8 mouse cellular contexts compared by ENCODE assay signal in the genomic region with DNA sequence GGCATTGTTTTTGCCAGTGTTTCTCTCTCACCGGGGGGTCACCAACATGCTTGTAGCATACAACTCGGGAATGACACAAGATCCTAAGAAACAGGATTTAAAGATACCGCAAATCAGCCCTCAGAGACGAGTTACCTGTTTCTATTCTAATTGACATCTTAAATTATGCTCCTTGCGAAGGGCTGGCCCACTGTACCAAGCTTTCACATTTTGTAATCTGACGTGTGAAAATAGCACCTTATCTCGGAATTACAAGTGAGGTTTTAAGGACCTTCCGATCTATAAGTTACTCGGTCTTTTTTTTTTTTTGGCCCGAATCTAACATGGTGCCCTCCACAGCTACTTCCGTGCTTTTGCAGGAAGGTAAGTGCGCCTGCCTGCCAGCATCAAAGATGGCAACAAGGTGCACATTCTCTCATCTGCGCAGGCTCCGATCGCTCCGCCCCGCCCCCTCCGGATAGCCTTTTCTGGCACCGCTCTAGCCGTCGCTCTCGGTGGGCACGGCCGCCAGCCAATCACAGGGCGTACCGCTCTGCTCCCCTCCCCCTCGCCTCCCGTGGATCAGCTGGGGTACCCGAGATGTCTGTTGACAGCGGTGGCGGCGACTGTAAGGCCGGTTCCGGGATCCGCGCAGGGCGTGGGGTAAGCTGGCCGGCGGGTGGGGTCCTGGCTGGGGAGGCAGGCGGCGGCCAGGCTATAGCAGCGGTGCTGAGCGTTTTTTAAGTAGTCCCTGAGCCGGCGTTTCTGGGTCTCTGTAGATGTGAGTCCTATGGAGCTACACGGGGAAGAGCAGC. TPM values are rescaled to one million over a fixed set of nuclear protein-coding genes. Genes with fewer than 3 reads are reported as not detected.
DNase-seq lines count a peak whose midpoint lies in the region; ATAC-seq and TF ChIP-seq lines count a peak whose summit lies in the region.

A gene (plus strand): TSS at position 550 of the 794 bp plus-strand sequence.

- peak; percentile 98 for DNase-seq in 3134 (ENCODE audit: extremely low read depth, insufficient read length, low spot score)
- DNase-seq in adrenal gland, postnatal 36 days = peak; percentile 100
- peak; percentile 98 to 99 for DNase-seq in heart, adult 2 months
- peak; percentile 99 for DNase-seq in kidney, adult 8-10 months
- DNase-seq in spleen, postnatal 10 days (ENCODE audit: low spot score in 2 of 2) = peak; percentile 99

- no peak for TF ChIP-seq EP300 in heart, adult 2 months (IDR thresholded peaks at IDR 0.05; ENCODE audit: insufficient read depth, low read depth, low read length)

- peak; percentile 28 for TF ChIP-seq CTCF in heart, adult 2 months (IDR thresholded peaks at IDR 0.05)

- peak within 1 kb of the TSS; percentile 89 for H3K4me3 ChIP-seq in embryonic facial prominence, embryonic 13.5 days
- H3K4me3 ChIP-seq in heart, adult 2 months = peak within 1 kb of the TSS; percentile 84
- peak within 1 kb of the TSS; percentile 86 for H3K4me3 ChIP-seq in limb, embryonic 13.5 days
- peak within 1 kb of the TSS; percentile 74 for H3K4me3 ChIP-seq in midbrain, embryonic 16.5 days (ENCODE audit: low read depth, low read length)

- H3K27ac ChIP-seq in embryonic facial prominence, embryonic 13.5 days = peak within 1 kb of the TSS; percentile 75
- peak within 1 kb of the TSS; percentile 92 for H3K27ac ChIP-seq in heart, adult 2 months
- peak within 1 kb of the TSS; percentile 3; the same call in 1 of the 2 replicates for H3K27ac ChIP-seq in limb, embryonic 13.5 days
- H3K27ac ChIP-seq in midbrain, embryonic 16.5 days (ENCODE audit: low read length) = peak within 1 kb of the TSS; percentile 80

- TF ChIP-seq POLR2A in heart, adult 2 months (IDR thresholded peaks at IDR 0.05; ENCODE audit: insufficient read depth, low read depth, low read length) = peak; percentile 73

- H3K4me1 ChIP-seq in embryonic facial prominence, embryonic 13.5 days = no peaks in the 10 kb centered on the region
- H3K4me1 ChIP-seq in heart, adult 2 months (ENCODE audit: control insufficient read depth, insufficient read depth, low read length) = no peaks in the 10 kb centered on the region; the same call in 1 of the 2 replicates
- H3K4me1 ChIP-seq in limb, embryonic 13.5 days = peaks cover 4% of the 10 kb centered on the region; the same call in 1 of the 2 replicates
- peaks cover 14% of the 10 kb centered on the region for H3K4me1 ChIP-seq in midbrain, embryonic 16.5 days (ENCODE audit: control insufficient read depth, insufficient read depth, low read length)

- 3% methylated on average over 46 of the region's 46 CpGs for WGBS in embryonic facial prominence, embryonic 13.5 days
- WGBS in heart, adult 2 months = 3% methylated on average over 46 of the region's 46 CpGs
- 4% methylated on average over 46 of the region's 46 CpGs for WGBS in limb, embryonic 13.5 days
- 4% methylated on average over 46 of the region's 46 CpGs for WGBS in midbrain, embryonic 16.5 days

- H3K27me3 ChIP-seq in embryonic facial prominence, embryonic 13.5 days = no peaks in the 10 kb centered on the region
- no peaks in the 10 kb centered on the region for H3K27me3 ChIP-seq in heart, adult 2 months (ENCODE audit: control insufficient read depth, insufficient read depth, low read length)
- H3K27me3 ChIP-seq in limb, embryonic 13.5 days = no peaks in the 10 kb centered on the region
- H3K27me3 ChIP-seq in midbrain, embryonic 16.5 days (ENCODE audit: control insufficient read depth, insufficient read depth, low read depth, low read length) = no peaks in the 10 kb centered on the region

- peak within 1 kb of the TSS; percentile 84 for H3K9ac ChIP-seq in embryonic facial prominence, embryonic 13.5 days
- H3K9ac ChIP-seq in heart, adult 2 months (ENCODE audit: low read depth, low read length) = peak within 1 kb of the TSS; percentile 71
- peak within 1 kb of the TSS; percentile 76 for H3K9ac ChIP-seq in limb, embryonic 13.5 days
- peak within 1 kb of the TSS; percentile 83 for H3K9ac ChIP-seq in midbrain, embryonic 16.5 days (ENCODE audit: low read depth, low read length)

- peak; percentile 98 for ATAC-seq in embryonic facial prominence, embryonic 13.5 days (ENCODE audit: insufficient number of reproducible peaks, insufficient read depth, low FRiP score, low TSS enrichment, low read depth)
- peak; percentile 99 for ATAC-seq in limb, embryonic 13.5 days (ENCODE audit: low FRiP score, low read depth)
- ATAC-seq in midbrain, embryonic 16.5 days = peak; percentile 99

- H3K36me3 ChIP-seq in embryonic facial prominence, embryonic 13.5 days = peaks cover 22% of the 10 kb centered on the region
- H3K36me3 ChIP-seq in heart, adult 2 months (ENCODE audit: control insufficient read depth, insufficient read depth, low read length) = no peaks in the 10 kb centered on the region; the same call in 1 of the 2 replicates
- peaks cover 16% of the 10 kb centered on the region for H3K36me3 ChIP-seq in limb, embryonic 13.5 days
- H3K36me3 ChIP-seq in midbrain, embryonic 16.5 days (ENCODE audit: control insufficient read depth, insufficient read depth, low read length) = peaks cover 4% of the 10 kb centered on the region

- intact Hi-C loops in heart, adult 2 months (cut with DNase I) = loop anchor here (1.0 to 10.0 kb wide), 5 partner anchors 28 to 581 kb away; a partner anchor contains a TSS

- peaks cover 4% of the 10 kb centered on the region for H3K79me2 ChIP-seq in heart, adult 2 months (replicated peaks; ENCODE audit: control insufficient read depth, insufficient read depth, low read length)

- H3K9me3 ChIP-seq in embryonic facial prominence, embryonic 13.5 days = peaks cover 4% of the 10 kb centered on the region; the same call in 1 of the 2 replicates
- H3K9me3 ChIP-seq in limb, embryonic 13.5 days = peaks cover 18% of the 10 kb centered on the region
- H3K9me3 ChIP-seq in midbrain, embryonic 16.5 days (replicated peaks; ENCODE audit: control insufficient read depth, low read length, poor library complexity, severe bottlenecking) = 0 out of 2 replicates have a peak, but pooled peaks cover under 1% of the 10 kb centered on the region

- peak within 1 kb of the TSS; percentile 75 for H3K4me2 ChIP-seq in embryonic facial prominence, embryonic 13.5 days
- peak within 1 kb of the TSS; percentile 75 for H3K4me2 ChIP-seq in limb, embryonic 13.5 days (replicated peaks)
- peak within 1 kb of the TSS; percentile 72 for H3K4me2 ChIP-seq in midbrain, embryonic 16.5 days (ENCODE audit: low read length)

RNA-seq across cellular contexts. Expression of the gene that starts here (rescaled TPM):
- 10 to 100 TPM; 29.7 to 31.9 TPM for total RNA-seq in adrenal gland, postnatal 36 days (2021)
- 36.6 and 38.1 TPM in 2 replicates for polyA plus RNA-seq in embryonic facial prominence, embryonic 13.5 days (2015; fragmentation: Nextera tagmentation; extraction: Ambion mirVana)
- total RNA-seq in heart, adult 2 months (2021) = 10 to 100 TPM; 11.3 to 14.5 TPM
- polyA plus RNA-seq in heart, adult 2 months (2012; rRNA removed) = 16.2 and 21.7 TPM in 2 replicates
- polyA plus RNA-seq in limb, embryonic 13.5 days (2015; fragmentation: Nextera tagmentation; extraction: Ambion mirVana) = 30.1 and 32.3 TPM in 2 replicates
- 81.7 and 86.8 TPM in 2 replicates for polyA plus RNA-seq in midbrain, embryonic 16.5 days (2015; fragmentation: Nextera tagmentation; extraction: Ambion mirVana)

Comparison
In these comparisons a context has a peak if more than half of its experiments do, and no peak if none do; other contexts are left out.
1. Peak in every context shown above with its lines: DNase-seq, ATAC-seq, H3K4me3 ChIP-seq and H3K27ac ChIP-seq.
2. H3K27ac ChIP-seq: peak in every context shown above with its lines; median percentile 92 in heart, adult 2 months; 80 in midbrain, embryonic 16.5 days; 75 in embryonic facial prominence, embryonic 13.5 days; 3 in limb, embryonic 13.5 days.